Mouse (Mus musculus) small intestine, adult 2 months (tissue): ENCODE results near the gene Rhot1. TPM values are rescaled to one million over a fixed set of nuclear protein-coding genes. Genes with fewer than 3 reads are reported as not detected.

Experiments used
- H3K27ac ChIP-seq: fragments of 200-500 bp; 2 replicates; pipeline ENCODE4 v1.5.1; 2012; ENCODE audit warnings: low read depth, low read length, control low read depth, inconsistent platforms; ENCODE audit not compliant: insufficient read depth
- H3K27me3 ChIP-seq: fragments of 200-500 bp; 2 replicates; pipeline ENCODE4 v1.6.1; 2012; ENCODE audit warnings: mild to moderate bottlenecking, moderate library complexity, low read length, inconsistent platforms; ENCODE audit not compliant: control insufficient read depth, insufficient read depth
- H3K36me3 ChIP-seq: fragments of 200-500 bp; 2 replicates; pipeline ENCODE4 v1.6.1; 2012; ENCODE audit warnings: mild to moderate bottlenecking, low read length, control low read depth, inconsistent platforms; ENCODE audit not compliant: control insufficient read depth, insufficient read depth
- H3K4me1 ChIP-seq: fragments of 200-500 bp; 2 replicates; pipeline ENCODE4 v1.6.1; 2012; ENCODE audit warnings: low read length, inconsistent platforms, mixed read lengths; ENCODE audit not compliant: control insufficient read depth, insufficient read depth, insufficient read length
- H3K4me3 ChIP-seq: fragments of 200-500 bp; 2 replicates; pipeline ENCODE4 v1.5.1; 2012; ENCODE audit warnings: low read depth, mild to moderate bottlenecking, control low read depth, inconsistent platforms, low read length, moderate library complexity
- CTCF ChIP-seq: fragments of 200-500 bp; IDR thresholded peaks from 2 replicates; pipeline ENCODE4 v1.5.1; 2012; ENCODE audit warnings: low read depth, mild to moderate bottlenecking, control low read depth, inconsistent platforms, low read length, moderate library complexity, mixed read lengths; ENCODE audit not compliant: insufficient replicate concordance, insufficient read length; ENCODE audit errors: extremely low read depth
- POLR2A ChIP-seq: fragments of 200-500 bp; IDR thresholded peaks from 2 replicates; pipeline ENCODE4 v1.6.1; 2012; ENCODE audit warnings: low read depth, mild to moderate bottlenecking, control low read depth, inconsistent platforms, low read length, moderate library complexity
- WGBS: fragments of 180-500 bp; shearing (Covaris S2); methylation state at CpG from one replicate; pipeline ENCODE4 v1.1.7; 2018; 5-methylcytosine and 5-hydroxymethylcytosine counted together
- polyA plus RNA-seq: library from polyadenylated mRNA; depleted of rRNA; stranded (reverse); fragments of >200 nt; gene quantifications from 2 replicates; pipeline ENCODE4 v1.2.3, GENCODE M21; 2012

The Rhot1 gene
- polyA plus RNA-seq, 1 experiment, result 3.0 TPM

- Histone ChIP-seq H3K4me1 (no peaks in the 10 kb centered on the region; the same call in 1 of the 2 replicates), H3K27me3 (no peaks in the 10 kb centered on the region), H3K4me3 (no peak overlapping the region), H3K36me3 (peaks cover 9% of the 10 kb centered on the region), H3K27ac (no peak overlapping the region)
- WGBS, result 93% methylated on average over 2 of the region's 2 CpGs
- TF ChIP-seq POLR2A (no peak), CTCF (no peak)
Observed at GRCm38 (mm10) chr11:80199773-80200172, 9.0 kb upstream of the Rhot1 start.

- Histone ChIP-seq H3K27ac (no peak overlapping the region), H3K36me3 (peaks cover 8% of the 10 kb centered on the region), H3K4me3 (no peak overlapping the region), H3K4me1 (no peaks in the 10 kb centered on the region; the same call in 1 of the 2 replicates), H3K27me3 (no peaks in the 10 kb centered on the region)
- TF ChIP-seq POLR2A (no peak), CTCF (peak; percentile 42; the same call in 1 of the 2 replicates)
- 92% methylated on average over 1 of the region's 1 CpGs for WGBS
Observed at GRCm38 (mm10) chr11:80200326-80200725, 8.5 kb upstream of the Rhot1 start.

GRCm38 (mm10) chr11:80202296-80202695 lies 6.5 kb upstream of the Rhot1 start:
- 35% methylated on average over 6 of the region's 6 CpGs for WGBS
- H3K27me3 ChIP-seq, result no peaks in the 10 kb centered on the region
- H3K4me3 ChIP-seq, result no peak overlapping the region
- H3K36me3 ChIP-seq, result peaks cover 8% of the 10 kb centered on the region
- H3K27ac ChIP-seq, result no peak overlapping the region
- H3K4me1 ChIP-seq, result no peaks in the 10 kb centered on the region; the same call in 1 of the 2 replicates
- TF ChIP-seq CTCF (no peak), POLR2A (no peak)

- Histone ChIP-seq H3K4me1 (no peaks in the 10 kb centered on the region; the same call in 1 of the 2 replicates), H3K4me3 (no peak overlapping the region), H3K27ac (no peak overlapping the region), H3K36me3 (peaks cover 4% of the 10 kb centered on the region), H3K27me3 (no peaks in the 10 kb centered on the region)
- TF ChIP-seq CTCF (no peak), POLR2A (no peak)
- 86% methylated on average over 3 of the region's 3 CpGs for WGBS
Observed at GRCm38 (mm10) chr11:80204037-80204436, 4.8 kb upstream of the Rhot1 start.

- 71% methylated on average over 5 of the region's 5 CpGs for WGBS
- no peak overlapping the region for H3K27ac ChIP-seq
- no peak overlapping the region for H3K4me3 ChIP-seq
- no peaks in the 10 kb centered on the region for H3K36me3 ChIP-seq
- TF ChIP-seq CTCF (no peak), POLR2A (no peak)
- H3K4me1 ChIP-seq, result no peaks in the 10 kb centered on the region; the same call in 1 of the 2 replicates
- H3K27me3 ChIP-seq, result no peaks in the 10 kb centered on the region
Observed at GRCm38 (mm10) chr11:80204941-80205340, 3.9 kb upstream of the Rhot1 start.

GRCm38 (mm10) chr11:80208465-80208859 lies 357 bp upstream of the Rhot1 start:
- Histone ChIP-seq H3K4me3 (no peak overlapping the region), H3K4me1 (no peaks in the 10 kb centered on the region), H3K27ac (no peak overlapping the region), H3K27me3 (no peaks in the 10 kb centered on the region), H3K36me3 (no peaks in the 10 kb centered on the region)
- 37% methylated on average over 7 of the region's 7 CpGs for WGBS
- TF ChIP-seq POLR2A (no peak), CTCF (no peak)

GRCm38 (mm10) chr11:80210321-80210720 lies 1.5 kb downstream of the Rhot1 start:
- TF ChIP-seq POLR2A, result no peak
- no peak for TF ChIP-seq CTCF
- H3K4me1 ChIP-seq, result no peaks in the 10 kb centered on the region
- H3K36me3 ChIP-seq, result peaks cover 5% of the 10 kb centered on the region
- WGBS, result 20% methylated on average over 6 of the region's 6 CpGs
- H3K27me3 ChIP-seq, result no peaks in the 10 kb centered on the region
- H3K27ac ChIP-seq, result no peak overlapping the region
- peak overlapping the region; percentile 10; the same call in 1 of the 2 replicates for H3K4me3 ChIP-seq

GRCm38 (mm10) chr11:80212282-80212681 lies 3.5 kb downstream of the Rhot1 start:
- 70% methylated on average over 2 of the region's 2 CpGs for WGBS
- Histone ChIP-seq H3K27me3 (no peaks in the 10 kb centered on the region), H3K4me3 (no peak overlapping the region), H3K27ac (no peak overlapping the region), H3K36me3 (peaks cover 7% of the 10 kb centered on the region), H3K4me1 (no peaks in the 10 kb centered on the region)
- TF ChIP-seq CTCF, result no peak
- TF ChIP-seq POLR2A, result no peak
